Mouse (Mus musculus) megakaryocyte, adult 5-6 weeks (primary cell): ENCODE results near the gene Mpg. TPM values are rescaled to one million over a fixed set of nuclear protein-coding genes. Genes with fewer than 3 reads are reported as not detected.
"Not testable (repeated sequence)": the region's sequence is repeated elsewhere in the genome, so short reads cannot be mapped to it uniquely, and the experiment has no call there.

Experiments
- ATAC-seq: 2 replicates; pipeline ENCODE4 v1.8.0; 2016; ENCODE audit warnings: mild to moderate bottlenecking, inconsistent platforms; ENCODE audit not compliant: poor library complexity, severe bottlenecking
- total RNA-seq, 2 experiments: library from RNA; stranded (forward) in 1 of 2; stranded (reverse) in 1 of 2; fragments of 153-499, 151-499 nt in 1 of 2; fragments of 221-1000, 200-1000 nt in 1 of 2; gene quantifications; 2 replicates each; pipeline versions ENCODE4 v1.2.3 to v1.2.4; 2015 to 2017

Mpg gene
- total RNA-seq, 2 experiments from 2014 or later, result 6.8 to 9.8 TPM

DNA sequence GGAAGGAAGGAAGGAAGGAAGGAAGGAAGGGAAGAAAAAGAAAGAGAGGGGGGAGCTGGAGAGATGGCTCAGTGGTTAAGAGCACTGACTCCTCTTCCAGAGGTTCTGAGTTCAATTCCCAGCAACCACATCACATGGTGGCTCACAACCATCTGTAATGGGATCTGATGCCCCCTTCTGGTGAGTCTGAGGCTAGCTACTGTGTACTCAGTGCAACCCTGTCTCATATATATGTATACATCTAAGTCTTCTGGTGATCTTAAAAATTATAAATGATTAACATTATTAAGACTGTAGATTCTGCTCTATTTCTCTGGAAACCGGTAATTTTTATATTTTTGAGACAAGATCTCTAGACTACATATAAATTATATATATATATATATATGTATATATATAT is 25.3 kb upstream of the Mpg start:
- ATAC-seq, result not testable (repeated sequence)

DNA sequence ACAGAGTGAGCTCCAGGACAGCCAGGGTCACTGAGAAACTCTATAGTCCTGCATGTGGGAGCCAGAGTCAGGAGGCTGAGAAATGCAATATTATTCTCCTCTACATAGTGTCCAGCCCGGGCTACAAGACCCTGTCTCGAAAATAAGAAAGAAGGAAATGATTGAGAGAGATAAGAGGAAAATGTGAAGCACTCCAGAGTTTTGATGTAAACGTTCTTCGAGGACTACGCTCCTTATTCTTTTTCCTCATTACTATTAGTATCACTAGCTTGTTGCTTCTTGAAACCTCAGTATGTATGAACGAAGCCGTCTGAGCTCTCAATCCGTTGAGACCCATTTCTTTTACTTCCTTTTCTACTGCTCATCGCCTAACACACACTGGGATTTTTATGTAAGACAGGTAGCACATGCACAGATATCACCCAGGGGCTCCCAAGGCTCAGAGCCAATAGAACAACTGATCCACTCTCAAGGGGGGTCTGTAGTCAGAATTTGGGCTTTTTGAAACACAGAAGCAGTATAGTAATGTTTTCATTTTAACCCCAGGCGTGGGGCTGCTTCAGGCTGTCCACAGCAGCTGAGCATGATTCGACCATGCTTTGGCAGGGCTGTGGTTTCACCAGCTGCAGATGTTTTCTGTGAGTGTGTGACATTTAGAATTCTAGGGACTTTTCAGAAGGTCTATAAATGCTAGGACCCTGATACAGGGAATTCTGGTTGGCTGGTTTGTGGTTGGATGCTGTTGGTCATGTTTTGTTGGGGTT is 24.2 kb upstream of the Mpg start:
- ATAC-seq, result no peak

DNA sequence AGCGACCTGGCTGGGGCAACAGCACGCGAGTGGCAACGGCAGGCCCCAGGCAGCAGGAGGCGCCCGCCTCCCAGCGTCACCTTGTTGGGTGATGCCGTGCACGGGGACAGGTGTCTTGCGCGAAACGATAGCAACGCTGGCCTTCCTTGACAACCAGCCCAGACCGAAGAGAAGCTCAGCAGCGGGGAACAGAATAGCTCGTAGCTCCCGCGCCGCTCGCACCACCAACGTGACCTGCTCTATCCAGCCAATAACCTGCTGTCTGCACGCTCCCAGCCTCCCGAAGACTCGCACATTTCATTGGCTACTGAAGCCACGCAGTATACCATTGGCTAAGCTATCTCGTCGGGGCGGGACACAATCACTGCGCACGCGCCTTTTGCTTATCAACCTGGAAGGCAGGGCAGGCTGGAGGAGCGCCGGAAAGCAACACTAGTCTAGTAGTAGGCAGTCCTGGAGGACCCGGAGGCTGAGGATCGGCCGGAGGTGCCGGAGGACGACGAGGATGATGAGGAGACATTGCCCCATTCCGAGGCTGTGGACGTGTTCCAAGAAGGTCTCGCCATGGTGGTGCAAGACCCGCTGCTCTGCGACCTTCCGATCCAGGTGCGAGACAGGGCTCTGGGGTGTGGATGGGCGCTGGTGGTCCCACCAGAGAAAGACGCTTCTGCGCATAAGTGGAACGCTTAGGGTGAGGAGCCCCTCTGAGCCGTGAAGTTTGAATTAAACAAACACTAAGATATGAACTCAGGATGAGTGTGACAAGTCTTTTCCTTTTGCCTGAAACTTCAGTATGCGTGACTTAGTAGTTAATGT is 21.0 kb upstream of the Mpg start, which contains the start of gene Snrnp25:
TSS of gene Snrnp25 (plus strand) at position 358 of the 816 bp plus-strand sequence.
- peak; percentile 98 for ATAC-seq

DNA sequence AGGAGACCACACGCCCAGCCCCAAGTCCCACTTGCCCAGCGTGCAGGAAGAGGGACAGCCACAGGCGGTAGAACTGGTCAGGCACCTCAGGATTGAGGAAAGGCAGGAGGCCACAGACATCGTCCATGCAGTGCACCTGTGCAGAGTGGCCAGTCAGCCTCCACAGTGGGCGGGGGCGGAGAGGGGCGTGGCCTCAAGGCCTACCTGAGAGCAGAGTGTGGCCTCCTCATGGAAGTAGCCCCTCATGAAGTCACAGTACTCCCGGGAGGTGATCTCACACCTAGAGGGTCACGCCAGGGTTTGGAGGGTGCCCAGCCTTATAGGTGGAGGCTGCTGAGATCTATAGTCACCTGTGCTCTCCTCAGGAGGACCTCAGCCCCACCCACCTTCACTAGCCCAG is 15.7 kb upstream of the Mpg start:
- ATAC-seq, result no peak

DNA sequence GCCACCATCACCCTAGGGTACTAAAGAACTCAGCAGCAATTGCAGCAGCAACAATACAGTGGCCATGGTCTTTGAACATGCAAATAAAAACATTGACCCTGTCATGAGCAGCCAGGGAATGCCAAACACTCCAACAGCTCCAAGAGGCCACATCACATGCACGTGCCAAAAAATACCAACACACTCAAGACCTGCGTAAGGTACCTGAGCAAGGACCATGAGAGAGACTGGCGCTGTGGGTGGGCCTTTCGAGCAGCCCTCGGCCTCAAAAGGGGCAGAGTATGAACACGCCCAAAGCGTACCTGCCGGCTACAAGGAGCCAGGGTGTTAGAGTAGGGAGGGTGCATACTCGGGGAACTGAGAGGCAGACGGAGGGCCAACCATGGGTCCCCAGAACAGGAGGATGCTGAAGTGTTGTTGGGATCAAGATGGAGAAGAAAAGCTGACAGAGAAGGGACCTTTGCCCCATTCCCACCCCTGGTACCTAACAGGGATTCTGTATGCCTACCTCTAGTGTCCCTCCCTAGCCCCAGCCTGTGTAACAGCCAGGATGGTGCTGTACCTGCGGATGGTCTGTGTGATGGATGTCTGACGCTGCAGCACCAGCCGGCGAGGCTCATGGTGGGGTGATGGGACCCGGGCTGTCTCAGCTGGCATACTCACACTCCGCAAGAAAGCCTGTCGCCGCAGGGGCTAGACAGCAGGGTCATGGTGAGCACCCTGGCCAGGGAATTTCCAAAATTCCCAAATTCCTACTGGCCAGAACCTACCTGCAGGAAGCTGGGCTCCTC is 10.7 kb upstream of the Mpg start:
- no peak for ATAC-seq

DNA sequence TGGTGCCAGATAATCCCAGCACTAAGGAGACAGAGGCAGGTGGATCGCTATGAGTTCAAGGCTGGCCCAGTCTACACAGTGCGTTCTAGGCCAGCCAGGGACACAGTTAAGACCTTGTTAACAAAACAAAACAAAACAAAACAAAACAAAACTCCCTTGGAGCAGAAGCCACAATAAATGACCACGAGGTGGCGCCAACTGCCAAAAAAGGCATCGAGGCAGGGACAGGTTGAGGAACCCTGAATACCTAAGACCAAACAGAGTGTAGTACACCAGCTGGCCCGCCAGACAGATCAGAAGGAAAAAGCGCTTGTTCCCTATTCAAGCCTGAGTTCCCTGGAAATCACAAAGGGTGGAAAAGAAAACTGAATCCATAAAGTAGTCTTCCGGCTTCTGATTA is 9.5 kb upstream of the Mpg start:
- peak; percentile 81 for ATAC-seq

DNA sequence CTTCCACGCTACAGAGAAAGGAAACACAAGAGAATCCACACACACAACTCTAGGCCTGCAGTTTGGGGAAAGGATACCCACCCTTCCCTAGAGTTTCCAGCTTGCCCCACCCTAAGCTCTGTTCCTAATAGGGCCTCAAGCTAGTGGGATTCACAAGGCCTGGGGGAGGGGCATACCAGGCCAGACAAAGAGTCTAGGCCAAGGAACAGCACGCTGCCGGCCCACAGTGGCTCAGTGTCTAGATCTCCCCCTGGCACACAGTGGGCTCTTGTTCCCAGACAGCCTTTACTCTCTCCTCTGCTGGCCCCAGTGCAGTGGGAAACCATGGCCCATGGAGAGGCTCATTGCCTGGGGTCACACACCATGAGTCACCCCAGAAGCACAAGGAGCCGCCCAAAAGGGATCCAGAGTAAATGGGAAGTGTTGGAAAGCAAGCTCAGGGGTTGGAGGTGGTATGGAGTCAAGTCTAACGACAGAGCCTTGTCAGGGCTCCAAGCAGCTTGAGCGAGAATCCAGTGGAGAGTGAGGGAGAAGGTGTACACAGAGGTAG is 7.7 kb upstream of the Mpg start:
- ATAC-seq, result no peak

DNA sequence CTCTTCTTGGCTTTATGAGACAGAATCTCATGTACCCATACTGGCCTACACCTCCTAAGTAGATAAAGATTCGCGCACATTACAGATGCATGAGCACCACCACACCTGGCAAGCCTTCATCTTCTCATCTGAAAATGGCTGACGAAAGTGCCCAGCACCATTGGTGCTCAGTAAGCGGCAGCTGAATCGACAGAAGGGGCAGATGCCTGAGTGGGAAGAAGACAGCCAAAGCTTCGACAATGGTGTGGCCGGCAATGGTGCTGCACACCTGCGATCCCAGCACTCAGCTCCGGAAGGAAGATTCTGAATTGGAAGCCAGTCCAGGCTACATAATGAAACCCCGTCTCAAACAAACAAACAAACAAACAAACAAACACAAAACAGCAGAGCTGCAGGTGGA is 7.0 kb upstream of the Mpg start:
- no peak for ATAC-seq

DNA sequence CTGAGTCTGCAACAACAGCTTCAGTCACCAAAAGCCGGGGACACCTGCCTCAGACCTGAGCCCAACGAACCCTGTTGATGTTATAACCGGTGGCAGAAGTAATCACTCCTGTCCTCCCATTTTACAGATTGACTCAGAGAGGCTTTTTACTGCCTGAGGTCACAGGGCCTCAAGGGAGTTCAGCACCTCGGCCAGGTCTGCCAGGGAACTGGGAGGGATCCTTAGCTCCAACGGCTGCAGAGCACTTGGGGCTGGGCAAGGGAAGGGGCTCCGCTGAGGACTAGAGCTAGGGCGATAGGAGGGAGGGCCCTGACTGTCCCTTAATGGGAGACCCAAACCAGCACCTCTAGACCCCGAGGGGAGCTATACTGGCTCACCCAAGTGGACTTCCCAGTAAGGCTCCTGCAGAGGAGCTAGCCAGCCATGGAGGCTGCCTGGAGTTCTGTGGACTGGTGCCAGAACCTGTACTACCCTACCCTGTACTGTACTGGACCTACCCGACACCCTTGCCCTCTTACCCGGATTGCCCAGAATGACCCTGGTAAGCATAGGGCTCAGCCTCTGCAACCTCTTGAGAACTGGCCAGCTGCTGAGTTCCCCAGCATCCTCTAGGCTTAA is 5.6 kb upstream of the Mpg start:
- no peak for ATAC-seq

DNA sequence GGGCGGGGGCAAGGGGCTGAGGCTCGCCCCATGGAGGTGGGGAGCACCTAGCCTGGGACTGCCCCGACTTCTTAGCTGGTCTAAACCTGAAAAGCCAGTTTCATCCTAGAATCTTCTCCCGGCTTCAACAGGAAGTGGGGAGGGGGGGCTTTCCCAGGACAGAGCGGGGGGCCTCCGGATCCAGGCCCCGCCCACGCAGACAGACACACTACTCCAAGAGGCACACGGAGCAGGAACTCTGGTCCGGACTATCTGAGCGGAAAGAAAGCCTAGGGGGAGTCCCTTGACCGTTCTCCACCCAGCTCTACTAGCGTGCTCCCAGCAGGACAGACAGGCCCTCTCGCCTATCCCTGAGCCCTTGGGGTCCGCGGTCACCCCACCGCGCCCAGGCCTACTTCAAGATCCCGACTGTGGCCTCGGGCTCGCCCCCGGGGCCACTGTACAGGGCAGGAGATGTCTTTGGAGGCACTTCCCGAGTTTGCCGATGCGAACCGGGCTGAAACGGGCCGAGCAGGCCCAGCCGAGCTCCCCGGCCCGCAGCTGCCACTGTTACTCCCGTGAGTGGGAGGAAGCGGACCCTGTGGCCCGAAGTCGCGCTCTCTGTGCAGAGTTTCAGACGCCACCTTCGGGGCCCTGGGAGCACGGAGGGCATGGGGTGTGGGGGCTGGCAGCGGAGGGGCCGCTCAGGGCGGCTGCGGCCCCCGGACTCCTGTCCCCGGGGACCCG is 4.9 kb upstream of the Mpg start:
- no peak for ATAC-seq

DNA sequence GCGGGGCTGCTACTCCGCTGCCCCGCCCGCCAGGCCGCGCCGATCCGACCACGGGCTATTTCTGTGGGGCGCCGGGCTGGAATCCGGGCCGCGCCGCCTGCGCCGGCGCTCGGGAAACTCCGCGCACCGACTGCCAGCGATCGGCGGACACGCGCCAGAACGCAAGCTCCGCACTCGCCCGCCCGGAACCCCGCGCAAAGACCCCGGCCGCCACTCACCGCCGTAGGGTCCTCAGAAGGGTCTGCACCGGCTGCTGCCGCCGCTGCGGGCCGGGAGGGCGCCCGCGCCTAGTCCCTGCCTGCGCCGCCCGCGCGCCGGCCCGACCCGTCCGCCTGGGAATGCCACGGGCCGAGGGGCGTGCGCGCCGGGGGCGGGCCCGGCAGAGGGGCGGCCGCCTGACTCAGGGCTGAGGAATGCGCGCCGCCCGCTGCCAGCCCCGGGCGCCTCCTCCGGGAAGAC is 4.3 kb upstream of the Mpg start, which contains the start of gene Rhbdf1:
TSS of gene Rhbdf1 (minus strand) at position 350 of the 459 bp plus-strand sequence.
- ATAC-seq, result no peak

DNA sequence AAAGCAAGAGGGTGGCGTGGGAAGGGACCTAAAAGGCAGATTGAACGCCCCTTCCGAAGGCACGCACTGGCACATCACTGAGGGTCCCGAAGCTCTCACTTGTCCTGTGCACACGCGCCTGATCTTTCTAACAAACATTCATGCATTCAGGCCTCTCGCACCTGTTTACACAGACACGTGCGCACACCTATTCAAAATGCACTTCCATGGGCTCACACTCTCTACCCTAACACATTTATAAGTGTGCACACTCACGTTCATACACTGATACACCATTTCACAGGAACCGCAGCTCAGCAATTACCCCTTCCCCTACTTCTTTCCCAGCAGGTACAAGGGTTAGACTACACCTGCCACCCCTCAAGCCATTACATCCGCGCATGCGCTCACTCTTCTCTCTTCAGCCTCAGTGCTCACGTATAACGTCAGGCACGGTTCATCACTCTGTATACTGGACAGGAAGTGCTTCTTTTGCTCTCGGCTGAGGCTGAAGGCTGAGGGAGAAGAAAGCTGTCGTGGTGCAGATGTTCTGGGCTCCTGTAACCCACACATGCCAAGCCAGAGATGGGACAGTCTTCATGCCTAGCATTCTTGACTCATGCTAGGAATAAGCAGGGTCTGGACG is 3.6 kb upstream of the Mpg start:
- no peak for ATAC-seq

DNA sequence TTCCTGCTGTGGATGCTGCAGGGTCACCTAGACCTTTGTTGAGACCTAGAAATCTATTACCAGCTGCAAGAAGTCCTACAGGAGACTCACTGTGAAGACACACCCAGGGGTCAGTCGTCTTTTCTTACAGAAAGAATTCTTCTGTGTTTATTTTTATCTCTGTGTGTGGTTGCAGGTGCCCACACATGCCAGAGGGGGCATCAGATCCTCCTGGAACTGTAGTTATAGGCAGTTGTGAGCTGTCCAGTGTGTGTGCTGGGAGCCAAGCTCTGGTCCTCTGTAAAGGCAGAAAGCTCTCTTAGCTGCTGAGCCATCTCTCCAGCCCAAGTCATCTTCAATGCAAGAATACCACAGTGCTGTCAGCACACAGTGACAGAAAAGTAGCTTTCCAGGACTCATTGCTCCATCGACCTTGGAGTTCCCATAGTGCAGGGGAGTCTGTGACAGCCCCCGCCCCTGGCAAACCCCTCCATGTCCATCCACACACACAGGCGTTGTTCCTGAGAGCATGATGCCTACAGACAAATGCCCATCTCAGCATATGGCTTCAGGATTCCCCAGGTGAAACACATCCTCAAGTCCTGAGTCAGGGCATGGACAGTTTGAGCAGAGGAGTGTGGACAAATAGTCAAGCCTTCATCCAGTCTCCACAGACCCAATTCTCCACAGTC is 2.9 kb upstream of the Mpg start:
- ATAC-seq, result no peak

DNA sequence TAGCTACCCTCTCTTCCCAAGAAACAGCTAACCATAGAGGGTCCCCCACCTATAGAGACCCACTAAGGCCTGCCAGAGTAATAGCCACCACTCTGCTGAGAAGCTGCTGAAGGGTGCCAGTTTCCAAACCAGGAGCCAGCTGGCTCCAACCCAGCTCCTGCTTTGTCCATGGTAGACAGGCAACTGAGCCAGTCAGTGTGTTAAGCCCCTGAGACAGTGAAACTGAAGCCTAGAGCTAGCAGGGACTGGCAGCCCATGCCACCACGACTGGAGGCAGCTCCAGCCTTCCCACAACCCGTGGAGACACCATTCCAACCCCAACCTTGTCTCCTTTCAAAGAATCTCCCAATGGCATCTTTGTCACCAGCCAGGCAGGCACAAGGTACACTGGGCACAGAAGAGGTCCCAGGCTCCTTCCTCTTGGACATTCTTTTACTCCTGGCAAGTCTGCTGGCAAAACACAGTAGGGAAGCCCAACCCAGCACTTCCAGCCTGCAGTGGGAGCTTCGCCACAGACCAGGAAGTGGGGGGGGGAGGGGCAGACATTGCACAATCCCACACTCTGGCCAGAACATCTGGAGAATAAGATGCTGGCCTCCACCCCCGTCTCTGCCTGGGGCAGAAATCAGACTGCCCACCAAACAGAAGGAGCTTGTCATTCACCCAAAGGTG is 1.7 kb upstream of the Mpg start:
- ATAC-seq, result peak; percentile 18; the same call in 1 of the 2 replicates

DNA sequence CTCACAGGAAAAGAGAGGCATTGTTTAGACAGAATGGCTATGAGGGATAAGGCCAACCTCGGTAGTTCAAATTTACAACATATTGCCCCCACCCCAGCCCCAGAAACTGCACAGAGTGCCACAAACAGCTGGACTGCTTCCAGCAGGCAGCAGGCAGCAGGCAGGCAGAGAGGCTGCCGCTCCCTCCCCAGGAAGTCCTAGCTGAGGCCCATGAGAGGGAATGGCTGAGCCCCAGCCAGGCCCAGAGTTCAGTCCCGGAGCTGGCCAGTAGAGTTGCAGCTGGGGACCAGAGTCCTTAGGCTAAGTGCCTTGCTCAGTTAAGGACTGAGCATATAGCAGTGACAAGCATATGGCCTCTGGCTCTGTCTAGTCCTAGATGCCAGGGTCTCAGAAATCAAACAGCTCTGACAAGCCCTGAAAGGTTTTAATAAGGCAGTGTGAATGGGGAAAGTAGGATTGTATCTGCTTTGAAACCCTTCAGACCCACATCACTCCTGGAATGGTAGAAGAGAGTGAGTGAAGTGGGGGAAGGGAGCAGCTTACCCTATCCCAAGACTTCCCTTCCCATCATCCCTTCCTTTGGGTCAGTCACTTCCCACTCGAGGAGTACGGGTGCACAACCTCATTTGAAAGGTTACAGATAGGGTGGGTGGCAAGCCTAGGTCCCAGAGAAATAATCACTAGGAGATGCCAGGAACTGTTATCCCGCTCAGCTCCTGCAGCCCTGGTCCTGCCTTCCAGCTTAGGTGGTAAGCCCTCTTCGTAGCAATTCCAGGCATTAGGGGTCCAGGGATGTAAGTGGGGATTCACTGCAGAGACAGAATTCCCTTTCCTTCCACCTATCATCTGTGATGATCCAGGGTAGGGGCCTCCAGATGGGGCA is 842 bp upstream of the Mpg start:
- no peak for ATAC-seq

DNA sequence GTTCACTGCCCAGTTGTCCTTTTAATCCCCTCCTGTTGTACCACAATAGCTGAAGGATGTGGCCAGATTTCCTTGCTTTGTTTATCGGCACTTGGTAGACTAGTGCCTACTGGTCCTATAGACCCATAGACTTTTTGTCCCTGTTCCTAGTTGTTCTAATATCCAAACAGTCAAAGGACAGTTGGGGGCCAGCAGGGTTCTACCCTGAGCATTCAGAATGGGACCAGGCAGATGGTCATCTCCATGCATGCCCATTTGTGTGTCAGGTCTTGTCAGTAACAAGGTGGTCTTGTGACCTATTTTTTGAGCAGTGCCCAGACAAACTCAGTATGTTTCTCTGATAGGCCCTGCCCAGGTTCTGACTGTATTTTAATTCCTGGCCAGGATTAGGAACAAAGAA is 736 bp downstream of the Mpg start:
- no peak for ATAC-seq

DNA sequence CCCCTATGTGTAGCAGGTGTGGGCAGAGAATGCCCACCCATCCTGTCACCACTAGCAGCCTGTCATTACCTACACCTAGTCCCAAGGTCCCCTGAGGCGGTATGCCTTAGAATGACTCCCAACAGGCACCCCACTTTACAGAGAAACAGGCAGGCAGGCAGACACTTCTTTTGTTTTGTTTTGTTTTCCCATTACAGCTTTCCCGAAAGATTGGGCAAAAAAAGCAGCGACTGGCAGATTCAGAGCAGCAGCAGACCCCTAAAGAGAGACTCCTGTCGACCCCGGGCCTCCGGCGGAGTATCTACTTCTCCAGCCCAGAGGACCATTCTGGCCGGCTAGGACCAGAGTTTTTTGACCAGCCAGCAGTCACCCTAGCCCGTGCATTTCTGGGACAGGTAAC is 1.2 kb downstream of the Mpg start:
- ATAC-seq, result no peak
